Mouse (Mus musculus) small intestine, adult 2 months (tissue): ENCODE measurements at regions not wholly inside any gene's neighbourhood (a gene's known extent, or its start where the extent isn't known, plus 50 kb on each side); places are given as distances from the start of the nearest gene placed in this dataset.

Source experiments
- CTCF ChIP-seq: fragments of 200-500 bp; IDR thresholded peaks from 2 replicates; pipeline ENCODE4 v1.5.1; 2012; ENCODE audit warnings: low read depth, mild to moderate bottlenecking, control low read depth, inconsistent platforms, low read length, moderate library complexity, mixed read lengths; ENCODE audit not compliant: insufficient replicate concordance, insufficient read length; ENCODE audit errors: extremely low read depth
- POLR2A ChIP-seq: fragments of 200-500 bp; IDR thresholded peaks from 2 replicates; pipeline ENCODE4 v1.6.1; 2012; ENCODE audit warnings: low read depth, mild to moderate bottlenecking, control low read depth, inconsistent platforms, low read length, moderate library complexity

- TF ChIP-seq POLR2A (no peak), CTCF (no peak)
These were observed 315.4 kb downstream of the Wdr72 start for GRCm38 (mm10) chr9:74425594-74425993.
